Mouse (Mus musculus): ENCODE results near the gene Rgl2. TPM values are rescaled to one million over a fixed set of nuclear protein-coding genes. Genes with fewer than 3 reads are reported as not detected.

Gene Rgl2
- total and polyA plus RNA-seq, 2 experiments from 2014 or later = 21.1 to 144 TPM

GRCm38 (mm10) chr17:33973572-33973971, 44.2 kb downstream of the Rgl2 start:
- Histone ChIP-seq H3K9ac (replicated peaks; ENCODE audit: low read depth, low read length) (no peak overlapping the region), H3K4me3 (ENCODE audit: low read depth, low read length) (no peak overlapping the region), H3K4me2 (ENCODE audit: low read depth, low read length) (no peak overlapping the region), H3K9me3 (replicated peaks; ENCODE audit: control insufficient read depth, low read length) (peaks cover 7% of the 10 kb centered on the region; the same call in 1 of the 2 replicates), H3K36me3 (replicated peaks; ENCODE audit: control insufficient read depth, insufficient read depth, low read length) (no peaks in the 10 kb centered on the region), H3K27me3 (ENCODE audit: control insufficient read depth, insufficient read depth, low read length) (peaks cover 21% of the 10 kb centered on the region), H3K4me1 (ENCODE audit: control insufficient read depth, insufficient read depth) (peaks cover 7% of the 10 kb centered on the region; the same call in 1 of the 2 replicates), H3K27ac (ENCODE audit: low read depth) (no peak overlapping the region)
- no peak for ATAC-seq (ENCODE audit: insufficient read depth, low read depth)
- WGBS = 36% methylated on average over 3 of the region's 3 CpGs
- no peak for DNase-seq (ENCODE audit: low spot score)
- TF ChIP-seq CTCF (IDR thresholded peaks at IDR 0.05; ENCODE audit: low read depth) (no peak), EP300 (IDR thresholded peaks at IDR 0.05; ENCODE audit: low read depth) (no peak)

DNA sequence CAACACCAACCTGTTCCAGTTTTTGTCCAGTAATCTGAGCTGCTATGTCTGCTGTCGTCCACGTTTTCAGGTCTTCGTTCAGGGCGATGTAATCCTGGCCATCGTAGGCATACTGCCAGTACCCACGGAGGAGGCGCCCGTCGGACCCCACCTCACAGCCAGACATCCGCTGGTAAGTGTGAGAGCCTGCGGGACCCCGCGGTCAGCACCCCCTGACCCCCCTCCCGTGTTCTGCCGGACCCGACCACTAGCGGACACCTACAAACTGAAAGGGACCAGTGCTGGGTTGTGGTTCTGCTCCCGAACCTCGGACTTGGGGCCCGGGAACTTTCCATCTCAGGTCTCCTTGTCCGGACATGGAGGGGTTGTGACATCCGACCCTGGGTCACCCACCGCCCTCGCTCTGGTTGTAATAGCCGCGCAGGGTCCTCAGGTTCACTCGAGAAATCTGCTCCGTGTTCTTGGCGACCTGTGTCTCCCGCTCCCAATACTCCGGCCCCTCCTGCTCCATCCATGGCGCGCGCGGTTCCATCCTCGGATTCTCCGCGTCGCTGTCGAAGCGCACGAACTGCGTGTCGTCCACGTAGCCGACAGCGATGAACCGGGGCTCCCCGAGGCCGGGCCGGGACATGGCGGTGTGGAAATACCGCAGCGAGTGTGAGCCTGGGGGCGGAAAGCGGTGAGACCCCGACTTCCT, 48.7 kb downstream of the Rgl2 start:
- no peak for DNase-seq (ENCODE audit: low spot score)
- TF ChIP-seq CTCF (IDR thresholded peaks at IDR 0.05; ENCODE audit: low read depth) = no peak
- no peak overlapping the region for H3K27ac ChIP-seq (ENCODE audit: low read depth)
- peaks cover 17% of the 10 kb centered on the region for H3K4me1 ChIP-seq (ENCODE audit: control insufficient read depth, insufficient read depth)
- no peaks in the 10 kb centered on the region for H3K9me3 ChIP-seq (replicated peaks; ENCODE audit: control insufficient read depth, low read length)
- 1% methylated on average over 57 of the region's 57 CpGs for WGBS
- no peak for ATAC-seq (ENCODE audit: insufficient read depth, low read depth)
- H3K9ac ChIP-seq (replicated peaks; ENCODE audit: low read depth, low read length) = peak overlapping the region; percentile 24; the same call in 1 of the 2 replicates
- H3K4me3 ChIP-seq (ENCODE audit: low read depth, low read length) = peak overlapping the region; percentile 47
- peak overlapping the region; percentile 69 for H3K4me2 ChIP-seq (ENCODE audit: low read depth, low read length)
- no peaks in the 10 kb centered on the region for H3K36me3 ChIP-seq (replicated peaks; ENCODE audit: control insufficient read depth, insufficient read depth, low read length)
- peaks cover 38% of the 10 kb centered on the region for H3K27me3 ChIP-seq (ENCODE audit: control insufficient read depth, insufficient read depth, low read length)

GRCm38 (mm10) chr17:33978631-33979031, 49.3 kb downstream of the Rgl2 start:
- ATAC-seq (ENCODE audit: insufficient read depth, low read depth) (peak; percentile 62), DNase-seq (ENCODE audit: low spot score) (peak; percentile 10)
- Histone ChIP-seq H3K9me3 (replicated peaks; ENCODE audit: control insufficient read depth, low read length) (no peaks in the 10 kb centered on the region), H3K36me3 (replicated peaks; ENCODE audit: control insufficient read depth, insufficient read depth, low read length) (no peaks in the 10 kb centered on the region), H3K27ac (ENCODE audit: low read depth) (no peak overlapping the region), H3K27me3 (ENCODE audit: control insufficient read depth, insufficient read depth, low read length) (peaks cover 38% of the 10 kb centered on the region), H3K9ac (replicated peaks; ENCODE audit: low read depth, low read length) (peak overlapping the region; percentile 24; the same call in 1 of the 2 replicates), H3K4me2 (ENCODE audit: low read depth, low read length) (peak overlapping the region; percentile 69), H3K4me1 (ENCODE audit: control insufficient read depth, insufficient read depth) (peaks cover 17% of the 10 kb centered on the region), H3K4me3 (ENCODE audit: low read depth, low read length) (peak overlapping the region; percentile 47)
- no peak for TF ChIP-seq CTCF (IDR thresholded peaks at IDR 0.05; ENCODE audit: low read depth)
- no peak for TF ChIP-seq EP300 (IDR thresholded peaks at IDR 0.05; ENCODE audit: low read depth)
- WGBS = 2% methylated on average over 17 of the region's 17 CpGs

DNA sequence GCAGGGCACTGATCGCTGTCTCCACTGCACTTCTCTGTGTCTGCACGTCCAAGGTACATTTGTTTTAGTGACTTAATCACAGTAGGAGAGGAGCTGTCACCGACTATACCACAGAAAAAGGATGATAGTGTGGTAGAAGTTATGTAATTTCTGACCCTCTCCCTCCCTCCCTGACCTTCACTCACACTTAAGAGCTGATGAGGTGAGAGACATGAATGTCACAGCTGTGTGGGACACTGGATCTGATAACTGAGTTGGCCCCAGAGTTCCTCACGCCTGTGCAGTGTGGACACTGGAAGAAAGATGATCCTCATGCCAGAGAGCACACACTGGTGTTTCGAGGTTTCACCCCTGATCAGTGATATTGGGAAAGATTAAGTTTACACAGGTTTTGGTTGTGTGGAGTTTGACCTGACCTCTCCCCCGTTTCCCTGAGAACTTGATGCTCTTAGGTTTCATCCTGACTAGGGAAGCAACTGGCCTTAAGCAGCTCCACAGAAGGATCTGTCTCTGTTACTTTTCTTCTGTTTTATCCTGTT, 50.2 kb downstream of the Rgl2 start:
- Histone ChIP-seq H3K9me3 (replicated peaks; ENCODE audit: control insufficient read depth, low read length) (no peaks in the 10 kb centered on the region), H3K27me3 (ENCODE audit: control insufficient read depth, insufficient read depth, low read length) (peaks cover 38% of the 10 kb centered on the region), H3K36me3 (replicated peaks; ENCODE audit: control insufficient read depth, insufficient read depth, low read length) (no peaks in the 10 kb centered on the region), H3K4me1 (ENCODE audit: control insufficient read depth, insufficient read depth) (peaks cover 17% of the 10 kb centered on the region), H3K4me2 (ENCODE audit: low read depth, low read length) (no peak overlapping the region), H3K4me3 (ENCODE audit: low read depth, low read length) (no peak overlapping the region), H3K9ac (replicated peaks; ENCODE audit: low read depth, low read length) (no peak overlapping the region), H3K27ac (ENCODE audit: low read depth) (no peak overlapping the region)
- 65% methylated on average over 6 of the region's 6 CpGs for WGBS
- no peak for TF ChIP-seq EP300 (IDR thresholded peaks at IDR 0.05; ENCODE audit: low read depth)
- no peak for TF ChIP-seq CTCF (IDR thresholded peaks at IDR 0.05; ENCODE audit: low read depth)
- no peak for ATAC-seq (ENCODE audit: insufficient read depth, low read depth)
- no peak for DNase-seq (ENCODE audit: low spot score)

- no peak for DNase-seq (ENCODE audit: low spot score)
- peaks cover 38% of the 10 kb centered on the region for H3K27me3 ChIP-seq (ENCODE audit: control insufficient read depth, insufficient read depth, low read length)
- ATAC-seq (ENCODE audit: insufficient read depth, low read depth) = no peak
These were observed 51.1 kb downstream of the Rgl2 start for GRCm38 (mm10) chr17:33980181-33981035.

More at GRCm38 (mm10) chr17:33980181-33981035, 51.1 kb downstream of the Rgl2 start:
- no peak overlapping the region for H3K4me3 ChIP-seq (ENCODE audit: low read depth, low read length)
- no peak overlapping the region for H3K9ac ChIP-seq (replicated peaks; ENCODE audit: low read depth, low read length)
- H3K36me3 ChIP-seq (replicated peaks; ENCODE audit: control insufficient read depth, insufficient read depth, low read length) = no peaks in the 10 kb centered on the region
- H3K4me2 ChIP-seq (ENCODE audit: low read depth, low read length) = peak overlapping the region; percentile 58; the same call in 1 of the 2 replicates
- TF ChIP-seq CTCF (IDR thresholded peaks at IDR 0.05; ENCODE audit: low read depth) (no peak), EP300 (IDR thresholded peaks at IDR 0.05; ENCODE audit: low read depth) (no peak)
- WGBS = 72% methylated on average over 19 of the region's 19 CpGs
- H3K27ac ChIP-seq (ENCODE audit: low read depth) = peak overlapping the region; percentile 81
- H3K9me3 ChIP-seq (replicated peaks; ENCODE audit: control insufficient read depth, low read length) = no peaks in the 10 kb centered on the region
- peaks cover 17% of the 10 kb centered on the region for H3K4me1 ChIP-seq (ENCODE audit: control insufficient read depth, insufficient read depth)

All from heart, postnatal 0 days (tissue).